Mouse (Mus musculus) liver, postnatal 0 days (tissue): ENCODE measurements around the gene Kif17. TPM values are rescaled to one million over a fixed set of nuclear protein-coding genes. Genes with fewer than 3 reads are reported as not detected.

Experiments used
- ATAC-seq: fragments of 200-750 bp; cut with Nextera tagmentation; 2 replicates; pipeline ENCODE4 v1.8.0; 2017; ENCODE audit warnings: mild to moderate bottlenecking, moderate library complexity
- DNase-seq: peaks from one replicate; pipeline ENCODE4 v3.0.0-alpha.2; 2016
- H3K27ac ChIP-seq: fragments of 300-500 bp; sonication (generic); 2 replicates; pipeline ENCODE4 v1.5.1; 2014; ENCODE audit warnings: antibody characterized with exemption, moderate library complexity, mild to moderate bottlenecking, low read depth
- H3K27me3 ChIP-seq: fragments of 300-500 bp; sonication (generic); 2 replicates; pipeline ENCODE4 v1.6.1; 2014; ENCODE audit warnings: low read length, control low read depth, mixed read lengths; ENCODE audit not compliant: insufficient read depth
- H3K36me3 ChIP-seq: fragments of 300-500 bp; sonication (generic); replicated peaks from 2 replicates; pipeline ENCODE4 v1.6.1; 2014; ENCODE audit warnings: mild to moderate bottlenecking, control low read depth, low read length, moderate library complexity, mixed read lengths; ENCODE audit not compliant: insufficient read depth
- H3K4me1 ChIP-seq: fragments of 300-500 bp; sonication (generic); 2 replicates; pipeline ENCODE4 v1.6.1; 2014; ENCODE audit warnings: antibody characterized with exemption, mild to moderate bottlenecking, control low read depth; ENCODE audit not compliant: insufficient read depth
- H3K4me2 ChIP-seq: fragments of 300-500 bp; sonication (generic); 2 replicates; pipeline ENCODE4 v1.6.1; 2014; ENCODE audit warnings: low read depth, mild to moderate bottlenecking, low read length, moderate library complexity, mixed read lengths
- H3K4me3 ChIP-seq: fragments of 300-500 bp; sonication (generic); 2 replicates; pipeline ENCODE4 v1.5.1; 2014; ENCODE audit warnings: low read depth, low read length
- H3K9ac ChIP-seq: fragments of 300-500 bp; sonication (generic); replicated peaks from 2 replicates; pipeline ENCODE4 v1.6.1; 2014; ENCODE audit warnings: mild to moderate bottlenecking, moderate library complexity
- H3K9me3 ChIP-seq: fragments of 300-500 bp; sonication (generic); 2 replicates; pipeline ENCODE4 v1.6.1; 2016; ENCODE audit warnings: mild to moderate bottlenecking, control low read depth, low read length, mixed read lengths
- CTCF ChIP-seq: sonication (generic); IDR thresholded peaks from 2 replicates; pipeline ENCODE4 v1.5.1; 2016; ENCODE audit warnings: antibody characterized with exemption, low read depth
- EP300 ChIP-seq: IDR thresholded peaks from 2 replicates; pipeline ENCODE4 v1.6.1; 2016; ENCODE audit warnings: antibody characterized with exemption, low read depth, mild to moderate bottlenecking
- WGBS: fragments of 180-500 bp; shearing (Covaris S2); extraction: QIAGEN DNeasy Blood & Tissue Kit; methylation state at CpG from one replicate; pipeline ENCODE4 v1.1.7; 2014; ENCODE audit not compliant: insufficient replicate concordance; 5-methylcytosine and 5-hydroxymethylcytosine counted together
- polyA plus RNA-seq: library from polyadenylated mRNA; unstranded; fragments of >200 nt; fragmentation: Nextera tagmentation; extraction: Ambion mirVana; gene quantifications from 2 replicates; pipeline ENCODE4 v1.2.1, GENCODE M21; 2015

Gene Kif17
- polyA plus RNA-seq, 1 experiment from 2014 or later = 0.08 TPM

- no peak for ATAC-seq
Measured at GRCm38 (mm10) chr4:138293261-138293948, 43.2 kb downstream of the Kif17 start.

GRCm38 (mm10) chr4:138293949-138294550 is 43.8 kb downstream of the Kif17 start:
- 79% methylated on average over 11 of the region's 14 CpGs for WGBS
- H3K9ac ChIP-seq = no peak overlapping the region
- H3K27me3 ChIP-seq = no peaks in the 10 kb centered on the region
- no peak for DNase-seq
- no peak for ATAC-seq
- no peaks in the 10 kb centered on the region for H3K4me1 ChIP-seq
- H3K9me3 ChIP-seq = no peaks in the 10 kb centered on the region
- H3K27ac ChIP-seq = no peak overlapping the region
- H3K4me2 ChIP-seq = no peak overlapping the region
- TF ChIP-seq CTCF = no peak
- TF ChIP-seq EP300 = no peak
- no peaks in the 10 kb centered on the region for H3K36me3 ChIP-seq
- H3K4me3 ChIP-seq = no peak overlapping the region

More at GRCm38 (mm10) chr4:138293261-138293948, 43.2 kb downstream of the Kif17 start:
- TF ChIP-seq EP300 = no peak
- no peak for TF ChIP-seq CTCF
- H3K36me3 ChIP-seq = no peaks in the 10 kb centered on the region
- no peaks in the 10 kb centered on the region for H3K4me1 ChIP-seq
- H3K27ac ChIP-seq = no peak overlapping the region
- DNase-seq = no peak
- H3K9ac ChIP-seq = no peak overlapping the region
- no peaks in the 10 kb centered on the region for H3K27me3 ChIP-seq
- no peaks in the 10 kb centered on the region for H3K9me3 ChIP-seq
- 68% methylated on average over 18 of the region's 18 CpGs for WGBS
- H3K4me3 ChIP-seq = no peak overlapping the region
- no peak overlapping the region for H3K4me2 ChIP-seq

GRCm38 (mm10) chr4:138301271-138301780 is 51.1 kb downstream of the Kif17 start:
- ATAC-seq = no peak
- no peaks in the 10 kb centered on the region for H3K9me3 ChIP-seq
- H3K27me3 ChIP-seq = no peaks in the 10 kb centered on the region
- no peak overlapping the region for H3K4me3 ChIP-seq
- H3K9ac ChIP-seq = no peak overlapping the region
- WGBS = 76% methylated on average over 10 of the region's 10 CpGs
- H3K4me2 ChIP-seq = no peak overlapping the region
- no peak overlapping the region for H3K27ac ChIP-seq
- H3K36me3 ChIP-seq = no peaks in the 10 kb centered on the region
- TF ChIP-seq EP300 (no peak), CTCF (no peak)
- peaks cover 14% of the 10 kb centered on the region for H3K4me1 ChIP-seq
- DNase-seq = no peak

- H3K9me3 ChIP-seq = no peaks in the 10 kb centered on the region
- peaks cover 7% of the 10 kb centered on the region; the same call in 1 of the 2 replicates for H3K36me3 ChIP-seq
- no peak overlapping the region for H3K9ac ChIP-seq
- H3K27ac ChIP-seq = no peak overlapping the region
- no peak overlapping the region for H3K4me2 ChIP-seq
- WGBS = 88% methylated on average over 3 of the region's 3 CpGs
- TF ChIP-seq EP300 (no peak), CTCF (no peak)
- H3K4me3 ChIP-seq = no peak overlapping the region
- H3K4me1 ChIP-seq = peaks cover 14% of the 10 kb centered on the region
- H3K27me3 ChIP-seq = no peaks in the 10 kb centered on the region
- no peak for DNase-seq
- no peak for ATAC-seq
Measured at GRCm38 (mm10) chr4:138303011-138303410, 52.8 kb downstream of the Kif17 start.

- DNase-seq = no peak
- 7% methylated on average over 18 of the region's 18 CpGs for WGBS
Measured at GRCm38 (mm10) chr4:138303742-138304141, 53.5 kb downstream of the Kif17 start.

GRCm38 (mm10) chr4:138304340-138305104 is 54.3 kb downstream of the Kif17 start, which contains the start of gene Ddost:
Gene Ddost, plus strand, starts transcription at chr4:138304730.
- 0 out of 2 replicates have a peak, but pooled peaks have one; percentile 14 for TF ChIP-seq CTCF
- TF ChIP-seq EP300 = no peak
- peak within 1 kb of the TSS; percentile 94 for H3K4me3 ChIP-seq
- H3K9me3 ChIP-seq = no peaks in the 10 kb centered on the region
- peak within 1 kb of the TSS; percentile 70 for H3K27ac ChIP-seq
- peak within 1 kb of the TSS; percentile 88 for H3K9ac ChIP-seq
- peaks cover 14% of the 10 kb centered on the region for H3K4me1 ChIP-seq
- H3K36me3 ChIP-seq = peaks cover 20% of the 10 kb centered on the region
- DNase-seq = peak; percentile 98
- peak; percentile 99 for ATAC-seq
- WGBS = under 1% methylated on average over 50 of the region's 64 CpGs
- H3K4me2 ChIP-seq = peak within 1 kb of the TSS; percentile 95
- no peaks in the 10 kb centered on the region for H3K27me3 ChIP-seq

More at GRCm38 (mm10) chr4:138303742-138304141, 53.5 kb downstream of the Kif17 start:
- no peak for ATAC-seq
- H3K27ac ChIP-seq = peak overlapping the region; percentile 70
- H3K36me3 ChIP-seq = peaks cover 12% of the 10 kb centered on the region; the same call in 1 of the 2 replicates
- H3K9ac ChIP-seq = peak overlapping the region; percentile 71
- no peaks in the 10 kb centered on the region for H3K27me3 ChIP-seq
- H3K4me1 ChIP-seq = peaks cover 14% of the 10 kb centered on the region
- no peaks in the 10 kb centered on the region for H3K9me3 ChIP-seq
- H3K4me3 ChIP-seq = peak overlapping the region; percentile 94
- peak overlapping the region; percentile 95 for H3K4me2 ChIP-seq
- TF ChIP-seq CTCF (no peak), EP300 (no peak)
